Mouse (Mus musculus): Measurements from ENCODE around the gene Klkb1. TPM values are rescaled to one million over a fixed set of nuclear protein-coding genes. Genes with fewer than 3 reads are reported as not detected.

Gene Klkb1
- total RNA-seq, 2 experiments from 2014 or later: not detected

Other genes with a start within 250 kb of the Klkb1 start
- not detected for gene Mtnr1a, start 225.7 kb downstream of the Klkb1 start, total RNA-seq (2021)
- not detected for gene F11, start 32.8 kb downstream of the Klkb1 start, total RNA-seq (2021)
- gene Gm45753, start 13.6 kb upstream of the Klkb1 start, total RNA-seq (2021): not detected
- under 1 TPM; 0.59 to 0.64 TPM for gene Cyp4v3, start 38.4 kb upstream of the Klkb1 start, total RNA-seq (2021)
- 1 to 10 TPM; 2.9 to 3.0 TPM for gene Fam149a, start 87.4 kb upstream of the Klkb1 start, total RNA-seq (2021)
- under 1 TPM; 0.91 to 0.99 TPM for gene Tlr3, start 116.2 kb upstream of the Klkb1 start, total RNA-seq (2021)
- gene Sorbs2, start 212.9 kb upstream of the Klkb1 start, total RNA-seq (2021): 10 to 100 TPM; 23.2 to 37.8 TPM